Mouse (Mus musculus): ENCODE results near the gene Rnf157.

- TF ChIP-seq CTCF (IDR thresholded peaks at IDR 0.05; ENCODE audit: insufficient read depth, low read length) (no peak), POLR2A (IDR thresholded peaks at IDR 0.05; ENCODE audit: borderline replicate concordance, extremely low read depth, low read depth, low read length) (no peak)
These were observed 14.5 kb downstream of the Rnf157 start for GRCm38 (mm10) chr11:116398348-116398677.

All from lung, adult 2 months (tissue).